Mouse (Mus musculus) cerebellum, postnatal 25 days (tissue): ENCODE results near the gene Ppm1h.

Source experiments
- DNase-seq, 2 experiments: peaks; one replicate each; pipeline ENCODE4 v3.0.0; 2021; ENCODE audit warnings: mixed read lengths in 2 of 2

Gene Ppm1h

DNA sequence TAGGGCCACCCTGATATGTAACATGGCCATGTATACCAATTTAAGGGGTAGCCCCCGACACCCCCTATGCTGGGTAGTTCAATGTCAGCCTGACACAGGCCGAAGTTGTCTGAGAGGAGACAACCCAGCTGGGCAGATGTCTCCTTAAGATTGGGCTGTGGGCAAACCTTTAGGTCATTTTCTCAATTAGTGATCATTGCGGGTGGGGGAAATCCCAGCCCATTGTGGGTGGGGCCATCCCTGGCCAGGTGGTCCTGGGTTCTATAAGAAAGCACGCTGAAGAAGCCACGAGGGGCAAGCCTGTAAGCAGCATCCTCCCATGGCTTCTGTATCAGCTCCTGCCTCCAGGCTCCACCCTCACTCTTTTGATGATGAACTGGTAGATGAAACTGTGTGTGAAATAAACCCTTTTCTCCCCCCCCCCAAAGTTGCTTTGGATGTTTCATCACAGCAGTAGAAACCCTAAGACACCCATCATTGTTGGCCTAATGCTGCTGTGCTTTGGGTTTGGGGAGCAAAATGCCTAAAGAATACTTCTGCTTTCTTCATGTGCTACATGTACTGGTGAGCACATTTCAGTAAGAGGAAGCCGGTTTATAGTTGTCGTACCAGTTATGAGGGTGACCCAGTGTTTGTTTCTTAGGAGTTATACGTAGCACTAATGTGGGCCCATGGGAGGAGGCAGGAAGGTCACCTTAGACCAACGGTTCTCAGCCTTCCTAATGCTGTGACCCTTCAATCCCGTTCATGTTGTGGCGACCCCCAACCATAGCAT is 68.8 kb downstream of the Ppm1h start:
- DNase-seq, result no peak

DNA sequence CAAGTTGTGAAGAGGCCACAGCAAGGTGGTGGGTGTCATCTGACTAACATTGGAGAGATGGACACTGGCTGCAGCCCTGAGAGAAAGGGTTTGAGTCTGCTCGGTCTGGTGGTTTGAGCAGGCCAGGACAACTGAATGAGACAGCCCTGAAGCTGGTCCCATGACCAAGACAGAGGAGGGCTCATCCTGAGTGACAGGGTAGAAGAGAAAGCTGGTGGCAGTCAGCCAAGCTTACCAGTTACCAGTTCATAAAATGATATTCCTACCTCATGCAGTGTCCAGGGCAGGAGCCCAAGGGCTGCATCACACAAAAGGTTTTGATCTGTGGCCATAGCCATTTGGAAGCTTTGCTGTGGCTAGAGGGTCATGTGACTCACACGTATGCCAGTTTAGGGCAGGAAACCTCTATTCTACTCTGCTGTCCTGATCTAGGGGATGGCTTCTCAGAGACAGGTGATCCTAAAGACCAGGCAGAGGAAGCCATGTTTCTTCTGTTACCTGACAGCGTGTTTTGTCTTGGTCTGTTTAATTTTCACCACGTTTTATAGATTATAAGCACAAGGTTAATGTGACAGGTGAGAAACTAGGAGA is 69.9 kb downstream of the Ppm1h start:
- DNase-seq, result peak; percentile 76 to 84

GRCm38 (mm10) chr10:122749071-122749470 is 70.5 kb downstream of the Ppm1h start:
- DNase-seq, result no peak

DNA sequence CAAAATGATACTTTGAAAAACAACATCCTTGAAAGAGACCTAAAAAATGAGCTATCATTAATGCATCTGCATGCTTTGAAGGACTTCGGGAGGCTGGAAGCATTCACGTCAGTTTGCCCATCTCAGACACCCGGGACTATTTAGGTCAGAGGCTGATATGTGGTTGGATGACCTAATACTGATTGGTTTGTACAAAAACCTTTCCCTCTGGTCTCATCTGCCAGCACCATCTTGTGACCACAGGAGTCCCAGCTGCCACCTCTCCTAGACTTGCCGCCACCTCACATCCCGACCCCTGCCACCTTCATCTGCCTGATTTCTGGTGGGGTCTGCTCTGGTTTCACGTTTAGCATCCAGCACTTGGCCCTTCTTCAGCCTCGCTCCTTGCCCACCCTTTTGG is 71.3 kb downstream of the Ppm1h start:
- DNase-seq, result peak; percentile 35 to 46

DNA sequence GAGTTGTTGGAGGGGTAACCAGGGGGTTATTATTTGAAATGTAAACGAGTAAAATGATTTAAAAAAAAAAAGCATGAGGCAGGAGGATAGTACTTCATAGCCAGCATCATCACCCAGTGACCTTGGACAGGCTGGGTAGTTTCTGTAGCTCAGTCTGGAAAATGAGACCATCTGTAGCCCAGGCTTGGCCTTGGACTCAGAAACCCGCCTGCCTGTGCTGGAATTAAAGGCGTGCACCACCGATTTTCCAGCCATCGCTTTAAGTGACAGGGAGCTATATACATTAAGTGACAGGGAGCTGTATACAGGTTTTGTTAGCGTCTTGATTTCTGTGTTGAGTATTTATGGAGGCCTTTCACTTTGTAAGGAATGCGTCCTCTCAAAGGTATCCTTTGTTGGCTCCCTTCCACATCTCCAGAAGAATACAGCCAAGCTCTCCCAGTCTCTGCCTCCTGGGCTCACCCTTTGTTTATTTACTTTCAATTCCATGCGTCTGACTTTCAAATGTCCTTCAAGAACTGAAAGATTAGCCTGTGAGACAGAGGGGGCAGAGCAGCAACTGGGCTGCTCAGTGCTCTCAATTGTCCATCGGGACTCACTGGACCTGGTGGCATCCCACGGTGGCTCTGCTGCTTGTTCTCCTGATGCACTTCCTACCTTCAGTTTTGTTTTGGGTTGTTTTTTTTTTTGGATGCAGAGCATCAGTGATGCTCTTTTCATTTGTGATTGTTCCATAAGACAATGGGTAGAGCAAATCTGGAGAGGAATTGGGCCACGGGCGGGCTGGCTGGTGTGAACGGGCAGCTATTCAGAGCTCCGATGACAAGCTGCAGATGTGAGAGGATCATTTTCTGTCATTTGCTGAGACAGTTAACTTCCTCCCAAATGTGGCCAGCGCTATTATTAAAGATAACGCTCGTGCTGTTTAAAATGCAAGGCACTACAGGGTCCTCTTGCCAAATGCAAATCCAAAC is 74.7 kb downstream of the Ppm1h start:
- DNase-seq, result no peak

DNA sequence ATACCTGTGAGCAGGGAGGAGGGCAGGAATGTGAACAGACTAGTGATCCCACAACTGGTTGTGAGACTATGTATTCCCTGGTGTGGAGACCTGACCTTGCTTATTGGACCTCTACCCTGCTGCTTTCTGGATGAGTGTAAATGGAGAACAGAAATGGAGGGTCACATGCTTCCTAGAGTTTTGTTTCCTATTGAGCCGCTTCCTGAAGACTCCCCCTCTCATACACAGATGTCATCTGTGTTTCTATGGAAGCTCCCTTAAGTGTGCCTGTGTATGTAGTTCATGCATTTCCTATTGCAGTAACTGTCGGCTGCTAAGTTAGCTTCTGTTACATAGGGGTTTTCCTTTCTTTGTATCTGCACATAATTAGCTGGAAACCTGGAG is 75.4 kb downstream of the Ppm1h start:
- DNase-seq, result no peak

- no peak for DNase-seq
Observed at GRCm38 (mm10) chr10:122754967-122755366, 76.4 kb downstream of the Ppm1h start.

DNA sequence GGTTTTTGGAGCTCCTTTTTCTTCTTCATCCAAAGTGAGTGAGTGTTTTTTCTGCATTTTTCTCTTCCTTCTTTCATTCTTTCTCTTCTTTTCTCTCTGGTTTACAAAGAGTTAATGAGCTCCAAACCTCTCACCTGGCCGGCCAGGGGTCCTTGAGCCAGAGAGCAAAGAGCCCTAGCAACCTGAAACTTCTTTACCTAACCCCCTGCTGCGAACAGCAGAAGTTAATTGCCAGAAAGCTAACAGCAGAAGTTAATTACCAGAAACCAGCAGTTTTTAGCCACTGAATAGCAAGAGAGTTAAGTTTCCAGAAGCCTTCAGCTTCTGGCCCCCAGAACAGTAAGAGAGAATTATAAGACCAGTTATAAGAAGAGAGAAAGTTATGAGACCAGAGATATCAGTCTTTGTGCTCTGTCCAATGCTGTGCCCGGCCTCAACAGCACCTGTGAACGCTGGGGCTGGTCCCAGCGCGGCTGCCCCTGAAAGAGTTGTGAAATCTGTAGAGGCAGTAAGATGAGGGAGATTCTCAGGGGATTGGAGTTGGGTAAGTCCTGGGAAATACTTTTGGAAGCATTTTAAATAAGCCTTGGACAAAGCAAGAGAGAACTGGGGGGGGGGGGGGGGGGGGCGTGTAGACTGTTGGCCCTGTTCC is 78.4 kb downstream of the Ppm1h start:
- no peak for DNase-seq

GRCm38 (mm10) chr10:122757727-122758126 is 79.2 kb downstream of the Ppm1h start:
- no peak for DNase-seq

- DNase-seq, result no peak
Observed at GRCm38 (mm10) chr10:122758346-122758745, 79.8 kb downstream of the Ppm1h start.

GRCm38 (mm10) chr10:122759729-122760128 is 81.2 kb downstream of the Ppm1h start:
- DNase-seq, result no peak

- no peak for DNase-seq
Observed at GRCm38 (mm10) chr10:122760469-122761307, 82.1 kb downstream of the Ppm1h start.

GRCm38 (mm10) chr10:122762772-122763511 is 84.4 kb downstream of the Ppm1h start:
- DNase-seq, result no peak

- DNase-seq, result no peak
Observed at GRCm38 (mm10) chr10:122763596-122763995, 85.0 kb downstream of the Ppm1h start.

DNA sequence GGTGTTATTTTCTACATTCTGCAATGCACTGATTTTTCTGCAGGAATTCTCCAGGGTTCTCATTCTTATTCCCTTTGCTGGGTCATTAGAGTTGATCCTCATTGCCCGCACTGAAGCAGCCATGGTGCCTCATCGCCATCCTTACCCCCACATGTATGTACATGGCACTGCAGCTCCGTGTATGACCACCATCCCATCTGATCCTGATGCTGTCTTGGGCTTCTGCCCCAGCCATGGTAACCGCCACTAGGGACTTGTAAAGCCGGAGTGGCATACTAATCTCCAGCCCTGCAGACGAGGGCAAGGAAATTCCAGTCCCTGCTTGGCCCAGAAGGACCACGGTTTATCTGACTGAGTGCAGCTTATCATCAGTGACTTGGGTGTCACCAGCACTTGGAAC is 86.1 kb downstream of the Ppm1h start:
- DNase-seq, result no peak

DNA sequence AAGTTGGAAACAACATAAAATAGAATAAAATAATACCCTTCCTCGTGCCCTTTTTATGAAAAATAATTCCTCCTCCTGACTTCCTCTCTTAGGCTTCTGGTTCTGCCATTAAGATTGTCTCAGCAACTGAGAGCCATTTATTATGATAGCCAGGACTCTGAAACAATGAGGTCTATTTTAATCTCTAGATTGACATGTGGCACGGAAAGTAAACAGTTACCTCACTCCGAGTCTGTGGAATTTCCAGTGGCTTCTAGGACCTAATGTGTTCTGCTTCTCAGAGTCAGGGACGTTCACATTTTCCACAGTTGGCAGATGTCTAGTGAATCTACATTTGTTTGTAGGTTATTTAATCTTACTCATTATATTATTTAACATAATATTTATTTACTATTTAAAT is 87.0 kb downstream of the Ppm1h start:
- no peak for DNase-seq

- no peak for DNase-seq
Observed at GRCm38 (mm10) chr10:122765992-122766391, 87.4 kb downstream of the Ppm1h start.

DNA sequence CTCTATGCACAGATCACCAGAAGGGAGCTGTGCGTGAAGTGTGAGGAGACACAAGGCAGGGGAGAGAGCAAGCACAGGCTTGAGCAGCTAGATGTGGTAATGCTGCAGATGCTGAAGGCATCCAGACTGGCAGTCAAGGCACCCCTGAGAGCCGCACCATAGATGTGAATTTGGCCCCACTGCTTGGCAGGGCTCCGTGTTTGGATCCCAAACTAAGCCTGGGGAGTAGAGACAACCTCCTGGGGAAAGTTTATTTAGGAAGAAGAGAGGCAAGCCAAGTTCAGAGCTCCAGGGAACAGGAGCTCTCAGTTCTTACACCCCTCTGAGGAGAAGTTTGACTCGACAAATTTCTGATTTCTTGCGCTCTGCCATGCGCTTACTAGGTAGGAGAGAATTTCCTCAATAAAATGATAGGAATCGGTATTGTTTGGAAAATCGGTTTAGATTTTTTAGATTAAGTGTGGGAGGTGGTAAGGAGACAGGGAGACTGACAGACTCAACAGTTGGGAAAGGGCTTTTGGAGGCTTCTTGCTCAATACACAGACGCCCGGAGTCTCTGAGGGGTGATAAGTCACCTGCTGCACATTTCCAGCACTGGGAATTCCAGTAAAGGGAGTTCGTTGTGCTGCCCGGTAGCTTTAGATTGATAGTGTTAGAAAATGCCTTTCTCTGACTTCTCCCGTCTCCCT is 89.8 kb downstream of the Ppm1h start:
- no peak for DNase-seq

GRCm38 (mm10) chr10:122768893-122769341 is 90.4 kb downstream of the Ppm1h start:
- DNase-seq, result no peak

- DNase-seq, result no peak
Observed at GRCm38 (mm10) chr10:122770337-122770736, 91.8 kb downstream of the Ppm1h start.

- no peak for DNase-seq
Observed at GRCm38 (mm10) chr10:122770987-122771386, 92.4 kb downstream of the Ppm1h start.
